Mouse (Mus musculus) G1E (cell line): Measurements from ENCODE around the gene Tmc8.

Experiments
- CTCF ChIP-seq: IDR thresholded peaks from 2 replicates; pipeline ENCODE4 v1.5.1; 2012; ENCODE audit warnings: low read depth, low read length, inconsistent platforms, mixed read lengths
- GATA1 ChIP-seq: IDR thresholded peaks from 2 replicates; pipeline ENCODE4 v1.6.1; 2012; ENCODE audit warnings: borderline replicate concordance, low read length, inconsistent platforms, mixed read lengths
- GATA2 ChIP-seq: IDR thresholded peaks from 2 replicates; pipeline ENCODE4 v1.6.1; 2012; ENCODE audit warnings: low read depth, low read length, inconsistent platforms, borderline replicate concordance
- POLR2AphosphoS5 ChIP-seq: IDR thresholded peaks from 2 replicates; pipeline ENCODE4 v1.6.1; 2012; ENCODE audit warnings: low read depth, low read length, inconsistent platforms; ENCODE audit not compliant: insufficient replicate concordance
- TAL1 ChIP-seq: conservative IDR thresholded peaks from 2 replicates; pipeline ENCODE4 v1.6.1; 2012; ENCODE audit warnings: low read depth, low read length, inconsistent platforms, mixed read lengths

DNA sequence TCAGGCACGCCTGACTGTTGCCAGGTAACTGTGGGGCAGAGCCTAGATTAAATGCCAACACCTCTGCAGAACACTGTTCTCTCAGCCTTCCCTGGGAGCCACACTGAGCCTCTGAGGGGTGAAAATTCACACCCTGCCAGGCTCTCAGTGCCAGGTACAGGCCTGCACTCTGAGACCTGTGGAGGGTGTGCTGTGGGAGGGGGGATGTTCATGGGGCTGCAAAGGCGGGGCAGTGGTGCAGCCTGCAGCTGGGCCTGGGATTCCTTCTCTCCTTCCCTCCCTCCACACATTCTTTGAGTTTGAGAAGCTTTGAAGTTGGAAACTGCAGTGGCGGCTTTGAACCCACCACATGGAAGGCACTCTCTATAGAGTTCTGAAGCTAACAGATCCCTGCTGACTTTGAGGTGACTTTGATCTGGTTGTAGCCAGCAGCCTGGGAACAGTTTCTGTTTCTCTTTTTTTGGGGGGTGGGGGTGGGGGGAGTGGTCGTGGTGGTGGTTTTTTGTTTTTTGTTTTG, 12.2 kb downstream of the Tmc8 start:
- TF ChIP-seq GATA1 (no peak), CTCF (no peak), GATA2 (no peak), TAL1 (no peak), POLR2AphosphoS5 (no peak)
